Mouse (Mus musculus): ENCODE measurements around the gene Tnfrsf11a. TPM values are rescaled to one million over a fixed set of nuclear protein-coding genes. Genes with fewer than 3 reads are reported as not detected.

Tnfrsf11a gene
- polyA plus RNA-seq, 1 experiment from 2014 or later, result 0.36 TPM

GRCm38 (mm10) chr1:105815310-105815709 is 34.8 kb downstream of the Tnfrsf11a start:
- H3K4me1 ChIP-seq, result peaks cover 7% of the 10 kb centered on the region
- WGBS, result 60% methylated on average over 2 of the region's 2 CpGs
- no peak overlapping the region for H3K27ac ChIP-seq
- H3K36me3 ChIP-seq (replicated peaks), result no peaks in the 10 kb centered on the region
- no peak overlapping the region for H3K9ac ChIP-seq
- ATAC-seq (ENCODE audit: low FRiP score), result 0 out of 2 replicates have a peak, but pooled peaks have one; percentile 27
- H3K9me3 ChIP-seq, result no peaks in the 10 kb centered on the region
- no peak overlapping the region for H3K4me2 ChIP-seq
- H3K4me3 ChIP-seq (replicated peaks), result no peak overlapping the region
- H3K27me3 ChIP-seq, result no peaks in the 10 kb centered on the region

GRCm38 (mm10) chr1:105815736-105816135 is 35.2 kb downstream of the Tnfrsf11a start:
- Histone ChIP-seq H3K4me1 (peaks cover 7% of the 10 kb centered on the region), H3K9ac (no peak overlapping the region), H3K9me3 (no peaks in the 10 kb centered on the region), H3K27ac (no peak overlapping the region), H3K4me3 (replicated peaks) (no peak overlapping the region), H3K4me2 (no peak overlapping the region), H3K27me3 (no peaks in the 10 kb centered on the region), H3K36me3 (replicated peaks) (no peaks in the 10 kb centered on the region)
- WGBS, result 86% methylated on average over 3 of the region's 3 CpGs
- ATAC-seq (ENCODE audit: low FRiP score), result no peak

DNA sequence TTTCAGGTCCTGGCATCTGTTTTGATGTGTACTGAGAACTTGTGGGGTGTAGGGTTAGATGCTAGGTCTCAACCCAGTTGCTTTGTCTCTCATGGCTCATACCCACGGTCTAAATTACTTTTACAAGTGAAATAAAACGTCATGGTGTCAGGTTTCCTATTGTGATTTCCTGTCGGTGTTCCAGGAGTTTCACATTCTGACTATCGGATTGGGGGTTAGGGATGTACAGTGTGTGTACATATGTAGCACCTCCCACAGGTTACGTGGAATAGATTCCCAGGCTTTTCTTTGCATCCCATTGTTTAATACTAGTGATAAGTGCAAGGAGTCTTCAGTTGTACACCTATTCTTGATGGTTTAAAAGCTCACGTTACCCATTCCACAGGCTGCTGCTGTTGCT is 38.5 kb downstream of the Tnfrsf11a start:
- H3K36me3 ChIP-seq (replicated peaks), result no peaks in the 10 kb centered on the region
- H3K4me3 ChIP-seq (replicated peaks), result no peak overlapping the region
- no peaks in the 10 kb centered on the region for H3K9me3 ChIP-seq
- no peak overlapping the region for H3K9ac ChIP-seq
- H3K4me1 ChIP-seq, result peaks cover 7% of the 10 kb centered on the region
- no peak overlapping the region for H3K27ac ChIP-seq
- no peak overlapping the region for H3K4me2 ChIP-seq
- WGBS, result 45% methylated on average over 6 of the region's 6 CpGs
- H3K27me3 ChIP-seq, result no peaks in the 10 kb centered on the region
- no peak for ATAC-seq (ENCODE audit: low FRiP score)

DNA sequence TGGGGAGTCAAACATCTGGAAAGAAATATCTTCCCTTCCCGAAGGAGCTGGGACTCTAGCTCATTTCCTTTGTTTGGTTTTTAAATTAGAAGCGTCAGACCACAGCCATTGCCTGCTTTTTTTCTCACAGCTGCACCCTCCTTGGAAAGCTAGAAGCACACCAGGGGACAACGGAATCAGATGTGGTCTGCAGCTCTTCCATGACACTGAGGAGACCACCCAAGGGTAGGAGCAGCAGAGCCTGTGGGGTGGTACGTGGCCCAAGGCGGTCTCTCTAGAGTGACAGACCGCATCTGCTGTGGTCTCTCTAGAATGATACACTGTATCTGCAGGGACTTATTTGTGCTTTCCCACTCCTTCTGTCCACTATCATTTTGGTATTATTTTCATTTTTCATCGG is 39.2 kb downstream of the Tnfrsf11a start:
- H3K4me1 ChIP-seq, result peaks cover 7% of the 10 kb centered on the region
- no peaks in the 10 kb centered on the region for H3K27me3 ChIP-seq
- H3K9me3 ChIP-seq, result no peaks in the 10 kb centered on the region
- no peak for ATAC-seq (ENCODE audit: low FRiP score)
- H3K4me3 ChIP-seq (replicated peaks), result no peak overlapping the region
- no peak overlapping the region for H3K27ac ChIP-seq
- no peak overlapping the region for H3K9ac ChIP-seq
- no peak overlapping the region for H3K4me2 ChIP-seq
- 72% methylated on average over 7 of the region's 7 CpGs for WGBS
- H3K36me3 ChIP-seq (replicated peaks), result no peaks in the 10 kb centered on the region

GRCm38 (mm10) chr1:105824356-105824755 is 43.8 kb downstream of the Tnfrsf11a start:
- Histone ChIP-seq H3K4me3 (replicated peaks) (no peak overlapping the region), H3K27ac (no peak overlapping the region), H3K27me3 (no peaks in the 10 kb centered on the region), H3K9ac (no peak overlapping the region), H3K9me3 (no peaks in the 10 kb centered on the region), H3K4me1 (no peaks in the 10 kb centered on the region), H3K36me3 (replicated peaks) (no peaks in the 10 kb centered on the region), H3K4me2 (no peak overlapping the region)
- WGBS, result 94% methylated on average over 4 of the region's 4 CpGs
- ATAC-seq (ENCODE audit: low FRiP score), result no peak

DNA sequence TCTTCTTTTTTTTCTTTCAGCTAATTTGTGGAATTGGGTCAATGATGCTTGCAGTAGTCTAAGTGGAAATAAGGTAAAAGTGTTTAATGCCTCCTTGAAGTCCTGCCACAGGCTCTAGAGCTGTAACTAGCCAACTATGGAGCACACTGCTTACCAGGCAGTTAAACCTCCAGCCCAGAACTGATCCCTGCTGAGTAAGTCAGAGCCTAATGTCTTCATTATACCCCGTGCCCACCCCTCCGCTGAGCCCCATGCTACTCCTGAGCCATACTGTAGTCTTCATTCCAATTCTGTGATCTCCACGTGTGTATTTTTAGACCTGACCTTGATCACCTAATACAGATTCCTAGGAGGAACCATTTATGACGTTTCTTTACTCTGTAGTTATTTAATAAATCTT is 44.5 kb downstream of the Tnfrsf11a start:
- Histone ChIP-seq H3K4me3 (replicated peaks) (no peak overlapping the region), H3K36me3 (replicated peaks) (no peaks in the 10 kb centered on the region), H3K9ac (no peak overlapping the region), H3K4me1 (no peaks in the 10 kb centered on the region), H3K27me3 (no peaks in the 10 kb centered on the region), H3K27ac (no peak overlapping the region), H3K4me2 (no peak overlapping the region), H3K9me3 (no peaks in the 10 kb centered on the region)
- 80% methylated on average over 4 of the region's 4 CpGs for WGBS
- no peak for ATAC-seq (ENCODE audit: low FRiP score)

- Histone ChIP-seq H3K36me3 (replicated peaks) (no peaks in the 10 kb centered on the region), H3K27me3 (no peaks in the 10 kb centered on the region), H3K27ac (no peak overlapping the region), H3K9me3 (no peaks in the 10 kb centered on the region), H3K9ac (no peak overlapping the region), H3K4me1 (no peaks in the 10 kb centered on the region), H3K4me3 (replicated peaks) (no peak overlapping the region), H3K4me2 (no peak overlapping the region)
- ATAC-seq (ENCODE audit: low FRiP score), result no peak
- 84% methylated on average over 7 of the region's 7 CpGs for WGBS
These were observed 46.9 kb downstream of the Tnfrsf11a start for GRCm38 (mm10) chr1:105827374-105827773.

DNA sequence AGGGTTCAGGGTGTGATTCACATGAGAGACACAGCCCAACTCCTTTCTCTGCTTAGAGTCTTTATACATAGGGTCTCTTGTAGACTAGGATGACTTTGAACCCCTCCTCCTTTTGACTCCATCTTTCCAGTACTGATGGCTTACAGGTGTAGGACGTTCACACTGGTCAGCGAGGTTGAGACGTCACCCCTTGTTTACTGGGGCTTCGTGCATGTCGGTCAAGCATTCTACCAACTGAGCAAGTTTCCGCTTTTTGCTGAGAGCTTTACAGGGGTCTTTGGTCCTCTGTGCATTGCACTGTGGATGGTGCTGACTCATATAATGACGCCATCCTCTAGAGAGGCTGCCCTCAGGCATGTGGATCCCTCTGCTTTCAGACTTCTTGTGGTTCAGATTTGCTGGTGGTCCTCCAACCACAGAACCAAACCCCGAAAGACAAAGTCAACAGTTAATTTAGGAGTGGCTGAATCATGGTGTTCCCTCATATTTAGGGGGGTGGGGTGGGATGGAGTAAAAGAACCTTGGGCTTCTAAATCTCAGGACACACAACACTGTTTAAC is 47.3 kb downstream of the Tnfrsf11a start:
- Histone ChIP-seq H3K9ac (no peak overlapping the region), H3K4me3 (replicated peaks) (no peak overlapping the region), H3K9me3 (no peaks in the 10 kb centered on the region), H3K36me3 (replicated peaks) (no peaks in the 10 kb centered on the region), H3K27me3 (no peaks in the 10 kb centered on the region), H3K27ac (no peak overlapping the region), H3K4me2 (no peak overlapping the region), H3K4me1 (no peaks in the 10 kb centered on the region)
- 91% methylated on average over 8 of the region's 8 CpGs for WGBS
- ATAC-seq (ENCODE audit: low FRiP score), result no peak

DNA sequence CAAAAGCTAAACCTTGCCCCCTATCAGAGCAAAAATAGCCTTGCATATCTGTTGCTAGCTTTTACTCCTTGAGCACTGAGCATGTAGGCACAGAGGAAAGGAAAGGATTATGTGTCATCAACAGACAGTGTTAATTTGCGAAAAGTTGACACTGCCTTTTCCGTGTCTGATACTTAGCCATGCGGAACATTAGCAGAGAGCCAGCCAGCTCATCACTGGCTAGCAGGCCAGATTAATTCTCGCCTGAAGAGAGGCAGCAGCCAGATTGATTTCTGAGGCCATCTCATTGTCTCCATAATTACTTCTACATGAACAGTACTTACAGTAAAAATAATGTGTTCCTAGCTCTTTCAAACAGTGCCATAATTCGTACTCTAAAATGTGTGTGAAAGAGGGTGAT is 48.7 kb downstream of the Tnfrsf11a start:
- H3K36me3 ChIP-seq (replicated peaks), result no peaks in the 10 kb centered on the region
- H3K4me1 ChIP-seq, result no peaks in the 10 kb centered on the region
- WGBS, result 67% methylated on average over 5 of the region's 5 CpGs
- H3K27me3 ChIP-seq, result no peaks in the 10 kb centered on the region
- no peak overlapping the region for H3K4me2 ChIP-seq
- H3K27ac ChIP-seq, result no peak overlapping the region
- H3K9ac ChIP-seq, result no peak overlapping the region
- 0 out of 2 replicates have a peak, but pooled peaks have one; percentile 20 for ATAC-seq (ENCODE audit: low FRiP score)
- H3K9me3 ChIP-seq, result no peaks in the 10 kb centered on the region
- no peak overlapping the region for H3K4me3 ChIP-seq (replicated peaks)

- no peak overlapping the region for H3K4me2 ChIP-seq
- H3K36me3 ChIP-seq (replicated peaks), result no peaks in the 10 kb centered on the region
- no peaks in the 10 kb centered on the region for H3K4me1 ChIP-seq
- ATAC-seq (ENCODE audit: low FRiP score), result no peak
- H3K9me3 ChIP-seq, result no peaks in the 10 kb centered on the region
- H3K27me3 ChIP-seq, result no peaks in the 10 kb centered on the region
- no peak overlapping the region for H3K27ac ChIP-seq
- 86% methylated on average over 1 of the region's 1 CpGs for WGBS
- no peak overlapping the region for H3K9ac ChIP-seq
- no peak overlapping the region for H3K4me3 ChIP-seq (replicated peaks)
These were observed 52.3 kb downstream of the Tnfrsf11a start for GRCm38 (mm10) chr1:105832784-105833183.

GRCm38 (mm10) chr1:105842950-105843349 is 62.4 kb downstream of the Tnfrsf11a start:
- Histone ChIP-seq H3K4me1 (peaks cover 19% of the 10 kb centered on the region), H3K36me3 (replicated peaks) (no peaks in the 10 kb centered on the region), H3K9me3 (no peaks in the 10 kb centered on the region), H3K4me3 (replicated peaks) (peak overlapping the region; percentile 28), H3K27me3 (peaks cover 14% of the 10 kb centered on the region), H3K27ac (no peak overlapping the region), H3K9ac (no peak overlapping the region), H3K4me2 (peak overlapping the region; percentile 62)
- ATAC-seq (ENCODE audit: low FRiP score), result peak; percentile 37; the same call in 1 of the 2 replicates
- 11% methylated on average over 10 of the region's 10 CpGs for WGBS

DNA sequence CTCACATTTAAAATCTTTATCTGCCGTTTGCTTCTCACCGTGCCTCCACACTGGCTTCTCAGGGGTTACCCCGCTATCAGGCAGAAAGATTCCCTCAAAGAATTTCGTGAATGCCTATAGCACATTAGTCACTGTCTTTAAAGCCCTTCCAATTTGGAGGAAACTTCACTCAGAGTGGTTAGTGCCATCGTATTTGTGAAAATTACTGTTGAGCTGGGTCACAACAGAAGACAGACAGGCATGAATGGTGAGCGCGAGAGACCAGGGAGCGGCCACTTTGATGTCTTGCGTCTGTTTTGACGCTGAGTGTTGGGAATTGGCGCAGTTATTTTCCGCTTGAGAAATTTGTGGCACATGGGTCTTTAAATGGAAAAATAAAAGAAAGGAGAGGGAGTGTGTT is 62.9 kb downstream of the Tnfrsf11a start:
- 1% methylated on average over 12 of the region's 12 CpGs for WGBS
- peaks cover 19% of the 10 kb centered on the region for H3K4me1 ChIP-seq
- H3K27ac ChIP-seq, result no peak overlapping the region
- H3K27me3 ChIP-seq, result peaks cover 14% of the 10 kb centered on the region
- peak; percentile 49; the same call in 1 of the 2 replicates for ATAC-seq (ENCODE audit: low FRiP score)
- H3K4me3 ChIP-seq (replicated peaks), result peak overlapping the region; percentile 28
- peak overlapping the region; percentile 62 for H3K4me2 ChIP-seq
- H3K36me3 ChIP-seq (replicated peaks), result no peaks in the 10 kb centered on the region
- no peaks in the 10 kb centered on the region for H3K9me3 ChIP-seq
- no peak overlapping the region for H3K9ac ChIP-seq

DNA sequence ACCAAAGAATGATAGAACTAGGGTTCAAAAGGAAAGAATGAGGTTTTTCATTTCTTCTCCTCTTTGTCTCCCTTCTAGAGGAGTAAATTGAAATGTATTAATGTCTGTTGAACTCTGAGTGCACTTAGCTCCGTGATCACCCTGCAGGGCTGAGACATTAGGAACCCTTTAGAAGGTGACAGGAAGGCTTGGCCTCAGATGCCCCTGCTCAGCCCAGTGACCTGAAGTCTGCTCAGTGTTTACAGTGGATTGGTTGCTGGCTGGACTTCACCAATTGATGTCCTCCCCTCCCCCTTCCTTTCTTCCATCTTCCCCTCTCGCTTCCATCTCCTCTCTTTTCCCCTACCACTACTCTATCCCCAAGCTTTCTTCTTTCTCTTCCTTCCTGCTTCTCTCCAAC is 63.3 kb downstream of the Tnfrsf11a start:
- Histone ChIP-seq H3K9ac (no peak overlapping the region), H3K4me2 (peak overlapping the region; percentile 62), H3K27me3 (peaks cover 14% of the 10 kb centered on the region), H3K4me3 (replicated peaks) (peak overlapping the region; percentile 35), H3K9me3 (no peaks in the 10 kb centered on the region), H3K36me3 (replicated peaks) (no peaks in the 10 kb centered on the region), H3K27ac (no peak overlapping the region), H3K4me1 (peaks cover 19% of the 10 kb centered on the region)
- WGBS, result 11% methylated on average over 2 of the region's 2 CpGs
- peak; percentile 53 for ATAC-seq (ENCODE audit: low FRiP score)

All from forebrain, embryonic 12.5 days (tissue).